ENCODE assay signal across 8 mouse cellular contexts in the genomic region with DNA sequence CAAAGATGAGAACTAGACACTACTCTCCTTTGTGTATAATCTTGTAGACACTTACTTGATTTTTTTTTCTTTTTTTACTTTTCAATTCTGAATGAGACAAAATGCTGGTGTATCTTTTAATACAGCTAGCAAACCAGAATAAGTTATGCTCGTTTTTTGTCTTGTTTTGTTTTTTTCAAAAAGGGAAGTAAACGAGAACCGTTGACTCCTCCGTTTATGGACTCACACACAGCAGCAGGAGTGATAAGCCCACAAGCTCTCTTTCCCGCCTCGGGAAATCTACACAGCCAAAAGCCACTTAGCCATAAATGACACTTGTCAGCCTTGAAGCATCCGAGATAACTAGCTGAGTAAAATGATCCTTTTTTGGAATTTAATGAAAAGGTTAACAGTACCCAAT. TPM values are rescaled to one million over a fixed set of nuclear protein-coding genes. Genes with fewer than 3 reads are reported as not detected.
DNase-seq lines count a peak whose midpoint lies in the region; ATAC-seq and TF ChIP-seq lines count a peak whose summit lies in the region.
"Not testable (repeated sequence)": the region's sequence is repeated elsewhere in the genome, so short reads cannot be mapped to it uniquely, and the experiment has no call there.

No protein-coding gene starts in this region.

- not testable (repeated sequence) for TF ChIP-seq CTCF in lung, postnatal 0 days (IDR thresholded peaks at IDR 0.05)

- 23% methylated on average over 7 of the region's 7 CpGs for WGBS in heart, embryonic 11.5 days (ENCODE audit: insufficient replicate concordance)
- WGBS in heart, embryonic 15.5 days: 26% methylated on average over 7 of the region's 7 CpGs
- WGBS in liver, embryonic 12.5 days (ENCODE audit: insufficient replicate concordance): 13% methylated on average over 7 of the region's 7 CpGs
- 9% methylated on average over 7 of the region's 7 CpGs for WGBS in liver, embryonic 16.5 days (ENCODE audit: insufficient replicate concordance)
- 44% methylated on average over 7 of the region's 7 CpGs for WGBS in lung, postnatal 0 days

- H3K4me2 ChIP-seq in heart, embryonic 11.5 days: peak overlapping the region; percentile 94
- H3K4me2 ChIP-seq in heart, embryonic 15.5 days: peak overlapping the region; percentile 93
- H3K4me2 ChIP-seq in liver, embryonic 12.5 days: peak overlapping the region; percentile 88
- peak overlapping the region; percentile 83 for H3K4me2 ChIP-seq in liver, embryonic 16.5 days (ENCODE audit: low read depth, low read length)
- H3K4me2 ChIP-seq in lung, postnatal 0 days (replicated peaks; ENCODE audit: low read depth, low read length): 0 out of 2 replicates have a peak overlapping the region, but pooled peaks have one; percentile 11

- not testable (repeated sequence) for H3K9me3 ChIP-seq in heart, embryonic 11.5 days (replicated peaks; ENCODE audit: control insufficient read depth, low read length); heart, embryonic 15.5 days (replicated peaks); liver, embryonic 12.5 days (replicated peaks); liver, embryonic 16.5 days (replicated peaks; ENCODE audit: control insufficient read depth, low read length); lung, postnatal 0 days (ENCODE audit: low read length)

- TF ChIP-seq EP300 in lung, postnatal 0 days (IDR thresholded peaks at IDR 0.05): not testable (repeated sequence)

- peak; percentile 72 for DNase-seq in A20 (ENCODE audit: low read depth, low spot score)
- peak; percentile 76 for DNase-seq in MEL-GATA-1-ER (ENCODE audit: extremely low read depth, low read depth)
- not testable (repeated sequence) for DNase-seq in lung, postnatal 0 days (ENCODE audit: low spot score)

- not testable (repeated sequence) for H3K27ac ChIP-seq in heart, embryonic 11.5 days (ENCODE audit: low read depth, low read length); heart, embryonic 15.5 days; liver, embryonic 12.5 days; liver, embryonic 16.5 days (ENCODE audit: low read length); lung, postnatal 0 days (ENCODE audit: low read length)

- H3K4me1 ChIP-seq in heart, embryonic 11.5 days (ENCODE audit: control insufficient read depth, insufficient read depth, low read length); liver, embryonic 16.5 days (ENCODE audit: control insufficient read depth, low read depth, low read length); lung, postnatal 0 days (ENCODE audit: insufficient read depth, low read depth, low read length): not testable (repeated sequence)
- H3K4me1 ChIP-seq in heart, embryonic 15.5 days (replicated peaks): peaks cover 15% of the 10 kb centered on the region
- peaks cover 25% of the 10 kb centered on the region for H3K4me1 ChIP-seq in liver, embryonic 12.5 days

- H3K4me3 ChIP-seq in heart, embryonic 11.5 days (ENCODE audit: low read depth, low read length): peak overlapping the region; percentile 23
- peak overlapping the region; percentile 60 for H3K4me3 ChIP-seq in heart, embryonic 15.5 days
- peak overlapping the region; percentile 37 for H3K4me3 ChIP-seq in liver, embryonic 12.5 days
- peak overlapping the region; percentile 31 for H3K4me3 ChIP-seq in liver, embryonic 16.5 days (ENCODE audit: low read depth, low read length)
- not testable (repeated sequence) for H3K4me3 ChIP-seq in lung, postnatal 0 days (ENCODE audit: low read depth, low read length)

- not testable (repeated sequence) for H3K9ac ChIP-seq in heart, embryonic 11.5 days (ENCODE audit: low read depth, low read length); heart, embryonic 15.5 days; liver, embryonic 12.5 days; liver, embryonic 16.5 days (ENCODE audit: low read depth, low read length); lung, postnatal 0 days (replicated peaks; ENCODE audit: low read depth)

- not testable (repeated sequence) for H3K36me3 ChIP-seq in heart, embryonic 11.5 days (ENCODE audit: control insufficient read depth, insufficient read depth, low read length); heart, embryonic 15.5 days; liver, embryonic 12.5 days; liver, embryonic 16.5 days (ENCODE audit: control insufficient read depth, insufficient read depth); lung, postnatal 0 days (ENCODE audit: insufficient read depth, low read length)

- not testable (repeated sequence) for ATAC-seq in heart, embryonic 11.5 days (replicated peaks; ENCODE audit: insufficient number of reproducible peaks, low FRiP score, low TSS enrichment); heart, embryonic 15.5 days (replicated peaks; ENCODE audit: insufficient number of reproducible peaks, insufficient read depth, low FRiP score, low read depth); liver, embryonic 16.5 days (ENCODE audit: low read depth); lung, postnatal 0 days
- peak; percentile 44; the same call in 1 of the 2 replicates for ATAC-seq in liver, embryonic 12.5 days
- peak; percentile 54 for ATAC-seq in megakaryocyte-erythroid progenitor cell, adult 5-6 weeks (replicated peaks; ENCODE audit: low FRiP score, low TSS enrichment, poor library complexity, severe bottlenecking)

- H3K27me3 ChIP-seq in heart, embryonic 11.5 days (ENCODE audit: control insufficient read depth, insufficient read depth, low read length); heart, embryonic 15.5 days; liver, embryonic 12.5 days (replicated peaks); liver, embryonic 16.5 days (ENCODE audit: control insufficient read depth, insufficient read depth, low read depth, low read length); lung, postnatal 0 days (replicated peaks; ENCODE audit: insufficient read depth, low read length): not testable (repeated sequence)

RNA-seq across cellular contexts. Expression of gene Sdccag8, which starts 22.1 kb away (rescaled TPM):
- 9.8 and 12.0 TPM in 2 replicates for polyA plus RNA-seq in heart, embryonic 11.5 days (2014; fragmentation: Nextera tagmentation; extraction: Ambion mirVana)
- polyA plus RNA-seq in heart, embryonic 15.5 days (2015; fragmentation: Nextera tagmentation; extraction: Ambion mirVana): 8.6 and 12.7 TPM in 2 replicates
- polyA plus RNA-seq in liver, embryonic 12.5 days (2016; fragmentation: Nextera tagmentation; extraction: Ambion mirVana): 6.4 and 6.7 TPM in 2 replicates
- polyA plus RNA-seq in liver, embryonic 16.5 days (2015; fragmentation: Nextera tagmentation; extraction: Ambion mirVana): 4.9 and 5.2 TPM in 2 replicates
- 14.5 and 15.9 TPM in 2 replicates for polyA plus RNA-seq in lung, postnatal 0 days (2015; fragmentation: Nextera tagmentation; extraction: Ambion mirVana)
- total RNA-seq in megakaryocyte-erythroid progenitor cell, adult 5-6 weeks (2014; fragmentation: Nextera tagmentation): 4.9 and 11.9 TPM in 2 replicates
- total RNA-seq in megakaryocyte-erythroid progenitor cell, adult 5-6 weeks (2017): 11.3 and 26.9 TPM in 2 replicates

RNA-seq across cellular contexts. Expression of gene Cep170, which starts 22.7 kb away (rescaled TPM):
- 30.6 and 33.9 TPM in 2 replicates for polyA plus RNA-seq in heart, embryonic 11.5 days (2014; fragmentation: Nextera tagmentation; extraction: Ambion mirVana)
- 19.5 and 20.2 TPM in 2 replicates for polyA plus RNA-seq in heart, embryonic 15.5 days (2015; fragmentation: Nextera tagmentation; extraction: Ambion mirVana)
- polyA plus RNA-seq in liver, embryonic 12.5 days (2016; fragmentation: Nextera tagmentation; extraction: Ambion mirVana): 9.4 and 11.5 TPM in 2 replicates
- 4.5 and 6.4 TPM in 2 replicates for polyA plus RNA-seq in liver, embryonic 16.5 days (2015; fragmentation: Nextera tagmentation; extraction: Ambion mirVana)
- polyA plus RNA-seq in lung, postnatal 0 days (2015; fragmentation: Nextera tagmentation; extraction: Ambion mirVana): 12.7 and 12.8 TPM in 2 replicates
- 29.8 and 38.4 TPM in 2 replicates for total RNA-seq in megakaryocyte-erythroid progenitor cell, adult 5-6 weeks (2014; fragmentation: Nextera tagmentation)
- total RNA-seq in megakaryocyte-erythroid progenitor cell, adult 5-6 weeks (2017): 28.0 and 35.7 TPM in 2 replicates

Comparison
In these comparisons a context has a peak if more than half of its experiments do, and no peak if none do; other contexts are left out.
1. H3K4me2 ChIP-seq: peak in every context shown above with its lines; median percentile 94 in heart, embryonic 11.5 days; 93 in heart, embryonic 15.5 days; 88 in liver, embryonic 12.5 days; 83 in liver, embryonic 16.5 days; 11 in lung, postnatal 0 days.